Mouse (Mus musculus) urinary bladder, postnatal 14 days (tissue): ENCODE data around the gene Dnase1l2.
A peak's percentile ranks its signal among the peaks of the same experiment; 100 is the strongest.
"Not testable (repeated sequence)": the region's sequence is repeated elsewhere in the genome, so short reads cannot be mapped to it uniquely, and the experiment has no call there.

Experiments used
- DNase-seq: peaks from one replicate; pipeline ENCODE4 v3.0.0; 2021; ENCODE audit warnings: low spot score

Dnase1l2 gene

GRCm38 (mm10) chr17:24472512-24472911 is 29.6 kb upstream of the Dnase1l2 start:
- peak; percentile 74 for DNase-seq

GRCm38 (mm10) chr17:24470701-24471527 is 28.0 kb upstream of the Dnase1l2 start:
- DNase-seq: no peak

GRCm38 (mm10) chr17:24469910-24470602 is 27.2 kb upstream of the Dnase1l2 start, which contains the start of the genes E4f1 and Pgp:
Gene E4f1 (minus strand): TSS chr17:24470313.
Gene Pgp (plus strand): TSS chr17:24470392.
- peak; percentile 99 for DNase-seq

- DNase-seq: no peak
Measured at GRCm38 (mm10) chr17:24469336-24469909, 26.5 kb upstream of the Dnase1l2 start.

GRCm38 (mm10) chr17:24468636-24469246 is 25.8 kb upstream of the Dnase1l2 start:
- no peak for DNase-seq

GRCm38 (mm10) chr17:24463374-24464133 is 20.6 kb upstream of the Dnase1l2 start:
- DNase-seq: no peak

- no peak for DNase-seq
Measured at GRCm38 (mm10) chr17:24462932-24463331, 20.0 kb upstream of the Dnase1l2 start.

GRCm38 (mm10) chr17:24461580-24461979 is 18.7 kb upstream of the Dnase1l2 start:
- DNase-seq: no peak

GRCm38 (mm10) chr17:24455523-24456206 is 12.8 kb upstream of the Dnase1l2 start:
- not testable (repeated sequence) for DNase-seq

- peak; percentile 100 for DNase-seq
Measured at GRCm38 (mm10) chr17:24454756-24455522, 12.0 kb upstream of the Dnase1l2 start.

- DNase-seq: no peak
Measured at GRCm38 (mm10) chr17:24454218-24454755, 11.4 kb upstream of the Dnase1l2 start.

GRCm38 (mm10) chr17:24453372-24453771 is 10.5 kb upstream of the Dnase1l2 start:
- no peak for DNase-seq

GRCm38 (mm10) chr17:24451220-24451619 is 8.3 kb upstream of the Dnase1l2 start:
- DNase-seq: no peak

GRCm38 (mm10) chr17:24449507-24449906 is 6.6 kb upstream of the Dnase1l2 start:
- no peak for DNase-seq

- no peak for DNase-seq
Measured at GRCm38 (mm10) chr17:24446590-24446989, 3.7 kb upstream of the Dnase1l2 start.

- peak; percentile 80 for DNase-seq
Measured at GRCm38 (mm10) chr17:24443409-24443808, 504 bp upstream of the Dnase1l2 start.

- peak; percentile 76 for DNase-seq
Measured at GRCm38 (mm10) chr17:24442107-24442506, 798 bp downstream of the Dnase1l2 start.

GRCm38 (mm10) chr17:24441148-24441547 is 1.8 kb downstream of the Dnase1l2 start:
- DNase-seq: no peak

- no peak for DNase-seq
Measured at GRCm38 (mm10) chr17:24440377-24440776, 2.5 kb downstream of the Dnase1l2 start.

GRCm38 (mm10) chr17:24437016-24437415 is 5.9 kb downstream of the Dnase1l2 start:
- DNase-seq: no peak
